11 mouse cellular contexts compared by ENCODE assay signal in the genomic region with DNA sequence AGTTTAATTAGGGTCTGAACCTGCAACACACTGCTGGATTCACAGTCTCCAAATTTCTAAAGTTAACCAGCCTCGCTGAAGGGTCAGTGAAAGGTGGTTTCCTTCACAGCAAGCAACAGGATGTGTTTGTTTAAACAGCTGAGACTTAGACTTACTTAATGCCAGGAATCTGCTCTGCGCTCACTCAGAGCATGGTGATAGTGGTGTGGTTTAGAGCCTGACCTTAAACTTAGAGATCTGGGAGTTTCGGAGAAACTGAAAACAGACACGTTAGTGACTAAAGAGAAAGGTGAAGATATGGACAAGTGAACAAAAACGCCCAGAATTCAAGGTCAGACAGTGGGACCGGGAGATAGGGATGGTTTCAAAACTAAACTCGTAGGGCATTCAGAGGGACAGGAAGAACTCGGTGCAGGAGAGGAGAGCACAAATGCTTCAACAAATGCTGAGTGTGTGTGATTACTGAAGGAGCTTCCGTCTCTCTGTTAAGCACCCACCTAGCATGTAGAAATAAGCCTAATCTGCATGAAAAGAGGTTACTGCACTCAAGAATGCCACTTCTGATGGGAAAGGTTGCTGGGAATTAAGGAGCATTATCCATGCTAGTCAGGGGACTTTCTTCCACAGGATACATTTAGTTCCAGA.
DNase-seq lines count a peak whose midpoint lies in the region; ATAC-seq and TF ChIP-seq lines count a peak whose summit lies in the region.
"Had no signal": no experiment of that assay in that cellular context is flagged by ENCODE, and none has a peak within 500 bp of the region (broad histone marks: within the 10 kb centered on the region; RNA-seq: fewer than 3 reads in every experiment).

No protein-coding gene starts in this region.

- intact Hi-C loops in heart, postnatal 10 days (cut with DNase I): loop anchor here (5.0 kb wide), 2 partner anchors 98 to 398 kb away; a partner anchor contains a TSS
- intact Hi-C loops in left cerebral cortex, postnatal 10 days (cut with DNase I): loop anchor here (10.0 kb wide), 1 partner anchor 200 kb away; no protein-coding TSS in a partner anchor

- no peak for TF ChIP-seq POLR2A in kidney, adult 2 months (IDR thresholded peaks at IDR 0.05; ENCODE audit: low read depth, low read length)

- no peaks in the 10 kb centered on the region for H3K4me1 ChIP-seq in kidney, adult 2 months (ENCODE audit: control insufficient read depth, insufficient read depth, low read length)
- H3K4me1 ChIP-seq: forebrain, embryonic 15.5 days had no signal

- WGBS in kidney, adult 2 months: 15% methylated on average over 9 of the region's 9 CpGs

- peak overlapping the region; percentile 93 for H3K27ac ChIP-seq in kidney, adult 2 months (ENCODE audit: insufficient read depth, low read depth, low read length)
- H3K27ac ChIP-seq: forebrain, embryonic 15.5 days had no signal

- peak; percentile 17 for DNase-seq in kidney, adult 2 months
- no peak for DNase-seq in kidney, postnatal 25 days
- peak; percentile 48 for DNase-seq in ZHBTc4 (ENCODE audit: low read depth, low spot score)
- DNase-seq in heart, postnatal 10 days: peak; percentile 24 to 34
- no peak for DNase-seq in left cerebral cortex, postnatal 10 days (ENCODE audit: extremely low spot score in 1 of 2, low spot score in 2 of 2)
- DNase-seq in urinary bladder, postnatal 4 days (ENCODE audit: low spot score in 2 of 2): no peak
- no peak for DNase-seq in right cerebral cortex, postnatal 36 days (ENCODE audit: low spot score in 2 of 2)
- DNase-seq: left cerebral cortex, postnatal 4 days; thymus, adult 2 months had no signal

- TF ChIP-seq CTCF in kidney, adult 2 months (conservative IDR thresholded peaks at IDR 0.05; ENCODE audit: insufficient read depth, insufficient read length, low read depth, low read length): no peak

- no peaks in the 10 kb centered on the region for H3K27me3 ChIP-seq in kidney, adult 2 months (replicated peaks; ENCODE audit: control insufficient read depth, insufficient read depth, low read length)
- H3K27me3 ChIP-seq: forebrain, embryonic 15.5 days had no signal

- H3K36me3 ChIP-seq in kidney, adult 2 months (ENCODE audit: control insufficient read depth, insufficient read depth, low read length): no peaks in the 10 kb centered on the region
- H3K36me3 ChIP-seq: forebrain, embryonic 15.5 days had no signal

- ATAC-seq in megakaryocyte, adult 5-6 weeks (ENCODE audit: poor library complexity, severe bottlenecking): peak; percentile 47
- ATAC-seq: forebrain, embryonic 15.5 days had no signal

- no peak overlapping the region; the same call in 1 of the 2 replicates for H3K4me3 ChIP-seq in kidney, adult 2 months (ENCODE audit: insufficient read depth, low read depth, low read length)
- H3K4me3 ChIP-seq: forebrain, embryonic 15.5 days had no signal

Comparison
In these comparisons a context has a peak if more than half of its experiments do, and no peak if none do; other contexts are left out.
1. DNase-seq: peak in kidney, adult 2 months (single experiment), ZHBTc4 (single experiment) and heart, postnatal 10 days (2 of 2); none in kidney, postnatal 25 days (0 of 2), left cerebral cortex, postnatal 10 days (0 of 2), urinary bladder, postnatal 4 days (0 of 2) and right cerebral cortex, postnatal 36 days (0 of 2).